Mouse (Mus musculus) C2C12 (cell line): ENCODE data around the gene Ntsr1.

Experiments used
- CEBPB ChIP-seq: IDR thresholded peaks from one replicate; pipeline ENCODE4 v1.6.1; 2011; ENCODE audit warnings: low read depth, mild to moderate bottlenecking, control low read depth, moderate library complexity
- CTCF ChIP-seq: IDR thresholded peaks from one replicate; pipeline ENCODE4 v1.5.1; 2011; ENCODE audit not compliant: control insufficient read depth, insufficient read depth, insufficient read length
- MAX ChIP-seq: IDR thresholded peaks from one replicate; pipeline ENCODE4 v1.6.1; 2011; ENCODE audit warnings: mild to moderate bottlenecking, control low read depth
- MYOD1 ChIP-seq: IDR thresholded peaks from one replicate; pipeline ENCODE4 v1.6.1; 2011; ENCODE audit warnings: low read depth; ENCODE audit not compliant: control insufficient read depth, insufficient read length
- MYOG ChIP-seq: IDR thresholded peaks from one replicate; pipeline ENCODE4 v1.6.1; 2011; ENCODE audit not compliant: control insufficient read depth, insufficient read length; ENCODE audit errors: extremely low read depth
- USF1 ChIP-seq: IDR thresholded peaks from one replicate; pipeline ENCODE4 v1.6.1; 2011; ENCODE audit warnings: low read depth, mild to moderate bottlenecking, control low read depth, moderate library complexity

DNA sequence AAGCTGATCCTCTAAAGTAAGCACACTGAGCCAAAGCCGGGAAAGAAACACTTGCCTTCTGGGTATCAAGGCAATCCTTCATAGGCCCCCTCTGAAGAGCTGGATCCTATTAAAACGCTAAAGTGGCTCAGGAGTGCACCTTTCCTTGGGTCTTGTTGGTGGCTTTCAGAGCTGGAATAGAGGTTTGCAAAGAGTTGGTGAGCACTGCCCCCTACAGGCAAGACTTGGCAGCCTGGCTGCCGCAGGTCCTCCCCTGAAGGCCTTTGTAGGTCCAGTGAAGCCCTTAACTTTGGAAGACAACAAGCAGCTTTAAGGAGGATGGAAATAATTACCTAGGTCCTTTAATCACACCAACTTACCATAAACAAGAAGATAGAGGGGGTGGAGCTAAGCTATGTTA is 78.9 kb downstream of the Ntsr1 start:
- TF ChIP-seq CTCF (peak; percentile 69), MYOD1 (no peak), CEBPB (no peak), USF1 (no peak), MAX (no peak), MYOG (no peak)
